In genomic region chr4:126261266-126261665, GRCm38 (mm10) we compare ENCODE assay signal across 8 mouse cellular contexts. TPM values are rescaled to one million over a fixed set of nuclear protein-coding genes. Genes with fewer than 3 reads are reported as not detected.
A peak's percentile ranks its signal among the peaks of the same experiment; 100 is the strongest.
DNase-seq lines count a peak whose midpoint lies in the region; ATAC-seq and TF ChIP-seq lines count a peak whose summit lies in the region.

No protein-coding gene starts in this region.

- peaks cover 7% of the 10 kb centered on the region for H3K79me2 ChIP-seq in MEL (ENCODE audit: control insufficient read depth, insufficient read depth, low read length, poor library complexity)

- no peak for TF ChIP-seq CTCF in MEL (IDR thresholded peaks at IDR 0.05 in 2 of 3, conservative IDR thresholded peaks at IDR 0.05 in 1 of 3; ENCODE audit: control insufficient read depth in 1 of 3, insufficient read depth in 1 of 3, low read depth in 2 of 3, low read length in 3 of 3, poor library complexity in 1 of 3, severe bottlenecking in 1 of 3)

- TF ChIP-seq RAD21 in MEL (IDR thresholded peaks at IDR 0.05; ENCODE audit: low read depth, low read length), result no peak

- no peak for TF ChIP-seq EP300 in MEL (IDR thresholded peaks at IDR 0.05; ENCODE audit: low read depth in 1 of 2, low read length in 2 of 2)

- H3K9ac ChIP-seq in kidney, embryonic 14.5 days (ENCODE audit: low read depth, low read length), result no peak overlapping the region
- H3K9ac ChIP-seq in MEL (ENCODE audit: control insufficient read depth, low read depth, low read length, poor library complexity, severe bottlenecking), result peak overlapping the region; percentile 63
- H3K9ac ChIP-seq in lung, embryonic 16.5 days (ENCODE audit: low read length), result no peak overlapping the region

- H3K4me1 ChIP-seq in kidney, embryonic 14.5 days (ENCODE audit: control insufficient read depth, insufficient read depth, low read length), result peaks cover 44% of the 10 kb centered on the region
- H3K4me1 ChIP-seq in MEL (ENCODE audit: control insufficient read depth in 1 of 2, insufficient read depth in 2 of 2, low read length in 2 of 2), result peaks cover 2 to 21% of the 10 kb centered on the region in 2 experiments; a peak in 3 of 4 replicates
- peaks cover 44% of the 10 kb centered on the region for H3K4me1 ChIP-seq in lung, embryonic 16.5 days (replicated peaks; ENCODE audit: control insufficient read depth, insufficient read depth, low read length)

- intact Hi-C loops in left cerebral cortex, postnatal 25 days (cut with DNase I), result no loop called here

- no peak overlapping the region for H3K4me3 ChIP-seq in kidney, embryonic 14.5 days (ENCODE audit: low read length)
- H3K4me3 ChIP-seq in MEL (ENCODE audit: control insufficient read depth in 1 of 2, insufficient read depth in 1 of 2, low read depth in 2 of 2, low read length in 2 of 2), result peak overlapping the region; percentile 59 to 64
- no peak overlapping the region for H3K4me3 ChIP-seq in lung, embryonic 16.5 days (ENCODE audit: low read length)

- H3K27ac ChIP-seq in kidney, embryonic 14.5 days (ENCODE audit: low read depth, low read length), result peak overlapping the region; percentile 93
- peak overlapping the region; percentile 2 for H3K27ac ChIP-seq in MEL (ENCODE audit: control insufficient read depth, low read depth, low read length)
- peak overlapping the region; percentile 95 for H3K27ac ChIP-seq in lung, embryonic 16.5 days (ENCODE audit: low read length)

- H3K27me3 ChIP-seq in kidney, embryonic 14.5 days (ENCODE audit: control insufficient read depth, insufficient read depth, low read length), result no peaks in the 10 kb centered on the region
- no peaks in the 10 kb centered on the region for H3K27me3 ChIP-seq in MEL (ENCODE audit: control insufficient read depth in 1 of 2, insufficient read depth in 2 of 2, low read length in 2 of 2)
- H3K27me3 ChIP-seq in lung, embryonic 16.5 days (ENCODE audit: control insufficient read depth, insufficient read depth, low read depth, low read length), result no peaks in the 10 kb centered on the region

- no peak for TF ChIP-seq POLR2A in MEL (IDR thresholded peaks at IDR 0.05; ENCODE audit: control insufficient read depth in 1 of 2, insufficient read depth in 1 of 2, low read depth in 1 of 2, low read length in 2 of 2, poor library complexity in 1 of 2)

- H3K36me3 ChIP-seq in kidney, embryonic 14.5 days (ENCODE audit: control insufficient read depth, insufficient read depth, low read length), result no peaks in the 10 kb centered on the region
- peaks cover 0 to 11% of the 10 kb centered on the region in 2 experiments; a peak in 2 of 4 replicates for H3K36me3 ChIP-seq in MEL (ENCODE audit: control insufficient read depth in 1 of 2, insufficient read depth in 2 of 2, low read length in 2 of 2)
- no peaks in the 10 kb centered on the region for H3K36me3 ChIP-seq in lung, embryonic 16.5 days (ENCODE audit: control insufficient read depth, insufficient read depth, low read length)

- no peaks in the 10 kb centered on the region for H3K9me3 ChIP-seq in kidney, embryonic 14.5 days (ENCODE audit: control insufficient read depth, low read length)
- H3K9me3 ChIP-seq in MEL (replicated peaks; ENCODE audit: insufficient read depth, low read length), result no peaks in the 10 kb centered on the region
- no peaks in the 10 kb centered on the region for H3K9me3 ChIP-seq in lung, embryonic 16.5 days (ENCODE audit: control insufficient read depth, low read length)

- 58% methylated on average over 6 of the region's 6 CpGs for WGBS in kidney, embryonic 14.5 days
- 70% methylated on average over 6 of the region's 6 CpGs for WGBS in lung, embryonic 16.5 days

- no peak for DNase-seq in kidney, postnatal 10 days
- peak; percentile 47 for DNase-seq in MEL (ENCODE audit: low read depth, low spot score)
- DNase-seq in thymus, postnatal 14 days, result no peak
- DNase-seq in left cerebral cortex, postnatal 25 days (ENCODE audit: low spot score in 2 of 2), result no peak
- DNase-seq in thymus, postnatal 25 days, result no peak

- ATAC-seq in kidney, embryonic 14.5 days (ENCODE audit: low FRiP score, low TSS enrichment), result no peak
- ATAC-seq in erythroid progenitor cell, adult 5-6 weeks (replicated peaks; ENCODE audit: low FRiP score, poor library complexity, severe bottlenecking), result peak; percentile 9
- no peak for ATAC-seq in lung, embryonic 16.5 days (ENCODE audit: low read depth)

- no peak overlapping the region for H3K4me2 ChIP-seq in kidney, embryonic 14.5 days (replicated peaks; ENCODE audit: low read depth, low read length)
- no peak overlapping the region for H3K4me2 ChIP-seq in lung, embryonic 16.5 days (ENCODE audit: low read depth, low read length)

TF ChIP-seq in MEL, 35 proteins besides CTCF, POLR2A, EP300 and RAD21:
- TF ChIP-seq TAL1 (IDR thresholded peaks at IDR 0.05; ENCODE audit: low read length) (no peak), NRF1 (IDR thresholded peaks at IDR 0.05; ENCODE audit: insufficient read depth, low read depth, low read length, poor library complexity, severe bottlenecking) (no peak), GATA1 (IDR thresholded peaks at IDR 0.05; ENCODE audit: low read depth, low read length) (no peak), RCOR1 (IDR thresholded peaks at IDR 0.05; ENCODE audit: low read depth, low read length) (no peak), KAT2A (conservative IDR thresholded peaks at IDR 0.05; ENCODE audit: low read depth, low read length) (no peak), MXI1 (IDR thresholded peaks at IDR 0.05; ENCODE audit: low read depth, low read length) (no peak), ELF1 (IDR thresholded peaks at IDR 0.05; ENCODE audit: low read depth, low read length) (no peak), MAX (IDR thresholded peaks at IDR 0.05; ENCODE audit: low read length) (no peak), E2F4 (IDR thresholded peaks at IDR 0.05; ENCODE audit: borderline replicate concordance, low read depth, low read length) (no peak), POLR2AphosphoS5 (IDR thresholded peaks at IDR 0.05; ENCODE audit: borderline replicate concordance, low read depth, low read length) (no peak), GABPA (IDR thresholded peaks at IDR 0.05; ENCODE audit: low read depth, low read length) (no peak), UBTF (IDR thresholded peaks at IDR 0.05; ENCODE audit: borderline replicate concordance, insufficient read depth, low read depth, low read length) (no peak), MYC (IDR thresholded peaks at IDR 0.05; ENCODE audit: low read depth, low read length) (no peak), ETS1 (IDR thresholded peaks at IDR 0.05; ENCODE audit: low read depth, low read length) (no peak), ZC3H11A (IDR thresholded peaks at IDR 0.05; ENCODE audit: low read depth, low read length) (no peak), POLR2AphosphoS2 (IDR thresholded peaks at IDR 0.05; ENCODE audit: low read length) (no peak)

RNA-seq across cellular contexts. Expression of gene Trappc3, which starts 0.9 kb away (rescaled TPM):
- polyA plus RNA-seq in kidney, embryonic 14.5 days (2014; fragmentation: Nextera tagmentation; extraction: Ambion mirVana), result 19.7 and 68.6 TPM in 2 replicates
- total RNA-seq in MEL (2012; rRNA removed), result 66.6 and 71.0 TPM in 2 replicates
- polyA plus RNA-seq in MEL (2012; ENCODE audit: insufficient read depth in 1 of 2, insufficient read length in 2 of 2, low read depth in 1 of 2, low replicate concordance in 2 of 2, missing spikeins in 1 of 2), result 10 to 100 TPM in 1 of 2 experiments, not detected in 1; 72.0 TPM
- total RNA-seq in erythroid progenitor cell, adult 5-6 weeks (2015; ENCODE audit: low replicate concordance), result 10.9 and 22.3 TPM in 2 replicates
- 9.2 and 10.8 TPM in 2 replicates for total RNA-seq in erythroid progenitor cell, adult 5-6 weeks (2017; ENCODE audit: low replicate concordance)
- 101 and 107 TPM in 2 replicates for polyA plus RNA-seq in lung, embryonic 16.5 days (2015; fragmentation: Nextera tagmentation; extraction: Ambion mirVana)
- 10 to 100 TPM; 77.4 to 79.4 TPM for total RNA-seq in left cerebral cortex, postnatal 25 days (2021)

RNA-seq across cellular contexts. Expression of gene Map7d1, which starts 5.1 kb away (rescaled TPM):
- polyA plus RNA-seq in kidney, embryonic 14.5 days (2014; fragmentation: Nextera tagmentation; extraction: Ambion mirVana), result 35.6 and 43.3 TPM in 2 replicates
- total RNA-seq in MEL (2012; rRNA removed), result 15.4 and 16.4 TPM in 2 replicates
- polyA plus RNA-seq in MEL (2012; ENCODE audit: insufficient read depth in 1 of 2, insufficient read length in 2 of 2, low read depth in 1 of 2, low replicate concordance in 2 of 2, missing spikeins in 1 of 2), result 10 to 100 TPM in 1 of 2 experiments, not detected in 1; 58.2 TPM
- total RNA-seq in erythroid progenitor cell, adult 5-6 weeks (2015; ENCODE audit: low replicate concordance), result 6.7 and 12.3 TPM in 2 replicates
- 6.3 and 8.2 TPM in 2 replicates for total RNA-seq in erythroid progenitor cell, adult 5-6 weeks (2017; ENCODE audit: low replicate concordance)
- polyA plus RNA-seq in lung, embryonic 16.5 days (2015; fragmentation: Nextera tagmentation; extraction: Ambion mirVana), result 26.0 and 26.9 TPM in 2 replicates
- total RNA-seq in left cerebral cortex, postnatal 25 days (2021), result 100 to 1,000 TPM; 253 to 255 TPM

RNA-seq across cellular contexts. Expression of gene Col8a2, which starts 25.3 kb away (rescaled TPM):
- polyA plus RNA-seq in kidney, embryonic 14.5 days (2014; fragmentation: Nextera tagmentation; extraction: Ambion mirVana), result 5.5 and 6.8 TPM in 2 replicates
- not detected in 2 replicates for total RNA-seq in MEL (2012; rRNA removed)
- not detected for polyA plus RNA-seq in MEL (2012; ENCODE audit: insufficient read depth in 1 of 2, insufficient read length in 2 of 2, low read depth in 1 of 2, low replicate concordance in 2 of 2, missing spikeins in 1 of 2)
- not detected in 2 replicates for total RNA-seq in erythroid progenitor cell, adult 5-6 weeks (2015; ENCODE audit: low replicate concordance)
- 0.39 TPM in 1 of 2 replicates, not detected in the other for total RNA-seq in erythroid progenitor cell, adult 5-6 weeks (2017; ENCODE audit: low replicate concordance)
- polyA plus RNA-seq in lung, embryonic 16.5 days (2015; fragmentation: Nextera tagmentation; extraction: Ambion mirVana), result 3.6 and 4.6 TPM in 2 replicates
- total RNA-seq in left cerebral cortex, postnatal 25 days (2021), result 1 to 10 TPM; 1.1 to 1.7 TPM

RNA-seq across cellular contexts. Expression of gene Thrap3, which starts 58.7 kb away (rescaled TPM):
- 141 and 281 TPM in 2 replicates for polyA plus RNA-seq in kidney, embryonic 14.5 days (2014; fragmentation: Nextera tagmentation; extraction: Ambion mirVana)
- 158 and 177 TPM in 2 replicates for total RNA-seq in MEL (2012; rRNA removed)
- 100 to 1,000 TPM; 310 to 471 TPM for polyA plus RNA-seq in MEL (2012; ENCODE audit: insufficient read depth in 1 of 2, insufficient read length in 2 of 2, low read depth in 1 of 2, low replicate concordance in 2 of 2, missing spikeins in 1 of 2)
- total RNA-seq in erythroid progenitor cell, adult 5-6 weeks (2015; ENCODE audit: low replicate concordance), result 169 and 213 TPM in 2 replicates
- total RNA-seq in erythroid progenitor cell, adult 5-6 weeks (2017; ENCODE audit: low replicate concordance), result 298 and 354 TPM in 2 replicates
- 197 and 213 TPM in 2 replicates for polyA plus RNA-seq in lung, embryonic 16.5 days (2015; fragmentation: Nextera tagmentation; extraction: Ambion mirVana)
- 100 to 1,000 TPM; 133 to 147 TPM for total RNA-seq in left cerebral cortex, postnatal 25 days (2021)

Comparison
In these comparisons a context has a peak if more than half of its experiments do, and no peak if none do; other contexts are left out.
1. H3K27ac ChIP-seq: peak in every context shown above with its lines; median percentile 95 in lung, embryonic 16.5 days; 93 in kidney, embryonic 14.5 days; 2 in MEL.
2. H3K4me3 ChIP-seq: peak in MEL (2 of 2); none in kidney, embryonic 14.5 days (single experiment) and lung, embryonic 16.5 days (single experiment).
3. RNA of gene Map7d1, which starts 5.1 kb away (total RNA-seq): 253 to 255 TPM in left cerebral cortex, postnatal 25 days; 15.4 to 16.4 TPM in MEL and 6.3 to 12.3 TPM in erythroid progenitor cell, adult 5-6 weeks; every median in the first group is over 10 times any median in the second.